Mouse (Mus musculus) kidney, postnatal 0 days (tissue): ENCODE measurements at regions not wholly inside any gene's neighbourhood (a gene's known extent, or its start where the extent isn't known, plus 50 kb on each side); places are given as distances from the start of the nearest gene placed in this dataset.
A peak's percentile ranks its signal among the peaks of the same experiment; 100 is the strongest.

ENCODE experiments used
- ATAC-seq: fragments of 200-750 bp; cut with Nextera tagmentation; replicated peaks from 2 replicates; pipeline ENCODE4 v1.8.0; 2017; ENCODE audit warnings: low read depth, moderate number of reproducible peaks, moderate TSS enrichment, moderate library complexity; ENCODE audit not compliant: low FRiP score
- DNase-seq: peaks from one replicate; pipeline ENCODE4 v3.0.0-alpha.2; 2016; ENCODE audit warnings: low spot score
- H3K27ac ChIP-seq: fragments of 300-500 bp; sonication (generic); 2 replicates; pipeline ENCODE4 v1.5.1; 2014; ENCODE audit warnings: mild to moderate bottlenecking
- H3K27me3 ChIP-seq: fragments of 300-500 bp; sonication (generic); 2 replicates; pipeline ENCODE4 v1.6.1; 2014; ENCODE audit warnings: low read length, mixed read lengths; ENCODE audit not compliant: insufficient read depth
- H3K36me3 ChIP-seq: fragments of 300-500 bp; sonication (generic); 2 replicates; pipeline ENCODE4 v1.6.1; 2014; ENCODE audit warnings: low read length, mixed read lengths; ENCODE audit not compliant: insufficient read depth
- H3K4me1 ChIP-seq: fragments of 300-500 bp; sonication (generic); replicated peaks from 2 replicates; pipeline ENCODE4 v1.6.1; 2014; ENCODE audit warnings: antibody characterized with exemption, low read length, mixed read lengths; ENCODE audit not compliant: insufficient read depth
- H3K4me2 ChIP-seq: fragments of 300-500 bp; sonication (generic); 2 replicates; pipeline ENCODE4 v1.6.1; 2014; ENCODE audit warnings: mild to moderate bottlenecking, low read length, moderate library complexity, mixed read lengths
- H3K4me3 ChIP-seq: fragments of 300-500 bp; sonication (generic); replicated peaks from 2 replicates; pipeline ENCODE4 v1.5.1; 2014; ENCODE audit warnings: low read depth, low read length
- H3K9ac ChIP-seq: fragments of 300-500 bp; sonication (generic); 2 replicates; pipeline ENCODE4 v1.6.1; 2014; ENCODE audit warnings: low read depth, low read length
- H3K9me3 ChIP-seq: fragments of 300-500 bp; sonication (generic); replicated peaks from 2 replicates; pipeline ENCODE4 v1.6.1; 2016; ENCODE audit warnings: low read length, inconsistent platforms, mixed read lengths
- CTCF ChIP-seq: IDR thresholded peaks from 2 replicates; pipeline ENCODE4 v1.5.1; 2016; ENCODE audit warnings: antibody characterized with exemption, low read depth, mild to moderate bottlenecking, moderate library complexity
- WGBS: fragments of 180-500 bp; shearing (Covaris S2); extraction: QIAGEN DNeasy Blood & Tissue Kit; methylation state at CpG from one replicate; pipeline ENCODE4 v1.1.7; 2014; 5-methylcytosine and 5-hydroxymethylcytosine counted together

GRCm38 (mm10) chr10:91319442-91320112 is 138.5 kb upstream of the Tmpo start:
- TF ChIP-seq CTCF, result no peak
- Histone ChIP-seq H3K27ac (no peak overlapping the region), H3K4me1 (no peaks in the 10 kb centered on the region), H3K27me3 (no peaks in the 10 kb centered on the region), H3K9me3 (no peaks in the 10 kb centered on the region), H3K36me3 (no peaks in the 10 kb centered on the region), H3K9ac (no peak overlapping the region), H3K4me3 (no peak overlapping the region), H3K4me2 (no peak overlapping the region)
- WGBS, result 61% methylated on average over 10 of the region's 10 CpGs
- ATAC-seq (peak; percentile 52), DNase-seq (peak; percentile 33)

- WGBS, result 55% methylated on average over 1 of the region's 1 CpGs
- DNase-seq (no peak), ATAC-seq (peak; percentile 52; the same call in 1 of the 2 replicates)
These were observed 133.3 kb upstream of the Tmpo start for GRCm38 (mm10) chr10:91314441-91314840.

GRCm38 (mm10) chr10:91313316-91313715 is 132.2 kb upstream of the Tmpo start:
- no peak overlapping the region for H3K27ac ChIP-seq
- no peaks in the 10 kb centered on the region for H3K36me3 ChIP-seq
- H3K4me3 ChIP-seq, result no peak overlapping the region
- TF ChIP-seq CTCF, result no peak
- no peak overlapping the region for H3K4me2 ChIP-seq
- no peaks in the 10 kb centered on the region for H3K27me3 ChIP-seq
- no peak overlapping the region for H3K9ac ChIP-seq
- H3K9me3 ChIP-seq, result no peaks in the 10 kb centered on the region
- 34% methylated on average over 3 of the region's 3 CpGs for WGBS
- ATAC-seq (no peak), DNase-seq (no peak)
- H3K4me1 ChIP-seq, result no peaks in the 10 kb centered on the region

More at GRCm38 (mm10) chr10:91314441-91314840, 133.3 kb upstream of the Tmpo start:
- Histone ChIP-seq H3K4me1 (no peaks in the 10 kb centered on the region), H3K4me2 (no peak overlapping the region), H3K27ac (peak overlapping the region; percentile 68), H3K9me3 (no peaks in the 10 kb centered on the region), H3K36me3 (no peaks in the 10 kb centered on the region), H3K4me3 (no peak overlapping the region), H3K27me3 (no peaks in the 10 kb centered on the region), H3K9ac (no peak overlapping the region)
- no peak for TF ChIP-seq CTCF

- H3K4me1 ChIP-seq, result no peaks in the 10 kb centered on the region
- ATAC-seq (no peak), DNase-seq (no peak)
- H3K4me3 ChIP-seq, result no peak overlapping the region
- H3K27ac ChIP-seq, result no peak overlapping the region
- TF ChIP-seq CTCF, result no peak
- no peak overlapping the region for H3K4me2 ChIP-seq
- no peaks in the 10 kb centered on the region for H3K27me3 ChIP-seq
- WGBS, result 57% methylated on average over 5 of the region's 5 CpGs
- H3K36me3 ChIP-seq, result no peaks in the 10 kb centered on the region
- H3K9ac ChIP-seq, result no peak overlapping the region
- H3K9me3 ChIP-seq, result no peaks in the 10 kb centered on the region
These were observed 131.8 kb upstream of the Tmpo start for GRCm38 (mm10) chr10:91312913-91313312.

GRCm38 (mm10) chr10:91300067-91300466 is 119.0 kb upstream of the Tmpo start:
- ATAC-seq, result 0 out of 2 replicates have a peak, but pooled peaks have one; percentile 33
- H3K4me3 ChIP-seq, result no peak overlapping the region
- 51% methylated on average over 7 of the region's 7 CpGs for WGBS

GRCm38 (mm10) chr10:91297792-91298460 is 116.8 kb upstream of the Tmpo start:
- peak; percentile 87 for TF ChIP-seq CTCF
- H3K9ac ChIP-seq, result no peak overlapping the region
- H3K4me1 ChIP-seq, result no peaks in the 10 kb centered on the region
- no peak overlapping the region for H3K4me2 ChIP-seq
- H3K36me3 ChIP-seq, result no peaks in the 10 kb centered on the region
- H3K9me3 ChIP-seq, result no peaks in the 10 kb centered on the region
- no peaks in the 10 kb centered on the region for H3K27me3 ChIP-seq
- no peak overlapping the region for H3K4me3 ChIP-seq
- WGBS, result 22% methylated on average over 9 of the region's 9 CpGs
- DNase-seq, result peak; percentile 88
- 0 out of 2 replicates have a peak, but pooled peaks have one; percentile 17 for ATAC-seq
- no peak overlapping the region for H3K27ac ChIP-seq

More at GRCm38 (mm10) chr10:91300067-91300466, 119.0 kb upstream of the Tmpo start:
- Histone ChIP-seq H3K27me3 (no peaks in the 10 kb centered on the region), H3K36me3 (no peaks in the 10 kb centered on the region), H3K27ac (no peak overlapping the region), H3K9ac (no peak overlapping the region), H3K4me2 (no peak overlapping the region), H3K4me1 (no peaks in the 10 kb centered on the region), H3K9me3 (no peaks in the 10 kb centered on the region)
- no peak for TF ChIP-seq CTCF
- DNase-seq, result peak; percentile 55
